Mouse (Mus musculus): ENCODE data around the gene Gal3st2b. TPM values are rescaled to one million over a fixed set of nuclear protein-coding genes. Genes with fewer than 3 reads are reported as not detected.
"Not testable (repeated sequence)": the region's sequence is repeated elsewhere in the genome, so short reads cannot be mapped to it uniquely, and the experiment has no call there.

The Gal3st2b gene
- polyA plus RNA-seq, 1 experiment from 2014 or later = not detected

DNA sequence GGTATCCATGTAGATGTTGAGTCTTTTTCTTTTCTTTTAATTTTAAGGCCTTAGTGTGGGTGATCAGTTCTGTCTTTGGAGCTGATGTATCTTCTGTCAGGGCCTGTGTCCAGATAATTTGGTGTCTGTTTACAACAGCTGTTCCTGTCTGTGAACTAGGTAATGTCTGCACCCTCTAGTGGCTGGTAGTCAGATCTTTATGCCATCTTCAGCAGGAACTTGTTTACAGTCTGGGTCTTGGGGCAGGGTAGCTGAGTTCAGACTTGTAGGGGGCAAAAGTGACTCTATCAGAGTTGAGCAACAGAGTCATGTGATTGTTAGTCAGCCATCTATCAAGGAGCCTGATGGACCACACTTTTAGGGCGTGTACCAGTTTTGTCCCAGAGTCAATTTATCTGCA is 48.4 kb downstream of the Gal3st2b start:
- H3K4me1 ChIP-seq (ENCODE audit: control insufficient read depth, insufficient read depth, low read length); H3K9me3 ChIP-seq (ENCODE audit: control insufficient read depth, low read length); DNase-seq (ENCODE audit: low spot score, missing footprints); H3K9ac ChIP-seq (ENCODE audit: low read length); H3K4me2 ChIP-seq; H3K27ac ChIP-seq (ENCODE audit: low read depth, low read length); H3K36me3 ChIP-seq (ENCODE audit: control insufficient read depth, insufficient read depth, low read length); H3K4me3 ChIP-seq (ENCODE audit: low read depth, low read length); H3K27me3 ChIP-seq (ENCODE audit: control insufficient read depth, insufficient read depth, low read length): not testable (repeated sequence)
- no CpG with 5 or more reads among the region's 1 CpGs for WGBS
- ATAC-seq (ENCODE audit: low FRiP score) = 0 out of 2 replicates have a peak, but pooled peaks have one; percentile 38

DNA sequence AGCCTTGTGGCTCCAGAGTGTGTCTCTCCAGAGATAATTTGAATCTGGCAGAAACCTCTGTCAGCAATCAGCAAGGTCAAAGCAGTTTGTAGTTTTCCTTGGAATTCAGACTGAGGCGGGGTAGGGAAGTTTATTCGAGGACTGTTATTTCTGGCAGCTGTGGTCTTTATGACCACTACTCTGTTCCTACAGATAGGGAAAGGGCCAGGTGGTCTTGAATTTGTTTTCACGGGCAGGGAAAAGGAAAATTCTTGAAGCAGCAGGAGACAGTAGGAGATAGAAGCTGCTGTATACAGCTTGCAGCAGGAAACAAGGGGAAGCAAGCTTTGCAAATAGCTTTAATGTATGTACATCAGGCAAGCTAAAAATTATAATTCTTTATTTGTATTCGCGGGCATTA is 52.3 kb downstream of the Gal3st2b start:
- WGBS = 88% methylated on average over 3 of the region's 5 CpGs
- H3K9me3 ChIP-seq (ENCODE audit: control insufficient read depth, low read length); H3K9ac ChIP-seq (ENCODE audit: low read length); H3K4me2 ChIP-seq; H3K4me3 ChIP-seq (ENCODE audit: low read depth, low read length); ATAC-seq (ENCODE audit: low FRiP score); H3K27me3 ChIP-seq (ENCODE audit: control insufficient read depth, insufficient read depth, low read length); H3K36me3 ChIP-seq (ENCODE audit: control insufficient read depth, insufficient read depth, low read length); H3K4me1 ChIP-seq (ENCODE audit: control insufficient read depth, insufficient read depth, low read length); H3K27ac ChIP-seq (ENCODE audit: low read depth, low read length); DNase-seq (ENCODE audit: low spot score, missing footprints): not testable (repeated sequence)

DNA sequence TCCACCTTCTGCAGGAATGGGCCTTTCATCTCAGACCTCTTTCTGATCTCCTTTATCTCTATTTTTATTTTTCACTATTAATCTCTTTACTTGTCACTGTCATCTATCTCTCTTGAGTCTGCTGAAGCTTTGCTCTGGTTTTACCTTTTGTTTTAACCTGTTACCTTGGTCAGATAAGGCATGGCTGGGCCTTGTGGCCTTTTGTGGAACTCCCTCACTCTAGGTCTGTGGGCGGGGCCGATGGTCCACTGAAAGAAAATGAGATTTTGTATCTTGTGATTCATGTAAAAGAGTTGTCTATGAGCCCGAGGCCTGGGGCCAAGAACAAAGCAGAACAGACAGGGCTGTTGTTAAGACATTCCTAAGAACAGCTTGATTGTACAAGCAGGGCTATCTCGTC is 52.7 kb downstream of the Gal3st2b start:
- WGBS = no CpG with 5 or more reads among the region's 4 CpGs
- H3K36me3 ChIP-seq (ENCODE audit: control insufficient read depth, insufficient read depth, low read length); H3K27me3 ChIP-seq (ENCODE audit: control insufficient read depth, insufficient read depth, low read length); H3K9ac ChIP-seq (ENCODE audit: low read length); ATAC-seq (ENCODE audit: low FRiP score); H3K27ac ChIP-seq (ENCODE audit: low read depth, low read length); H3K9me3 ChIP-seq (ENCODE audit: control insufficient read depth, low read length); H3K4me2 ChIP-seq; H3K4me3 ChIP-seq (ENCODE audit: low read depth, low read length); DNase-seq (ENCODE audit: low spot score, missing footprints); H3K4me1 ChIP-seq (ENCODE audit: control insufficient read depth, insufficient read depth, low read length): not testable (repeated sequence)

DNA sequence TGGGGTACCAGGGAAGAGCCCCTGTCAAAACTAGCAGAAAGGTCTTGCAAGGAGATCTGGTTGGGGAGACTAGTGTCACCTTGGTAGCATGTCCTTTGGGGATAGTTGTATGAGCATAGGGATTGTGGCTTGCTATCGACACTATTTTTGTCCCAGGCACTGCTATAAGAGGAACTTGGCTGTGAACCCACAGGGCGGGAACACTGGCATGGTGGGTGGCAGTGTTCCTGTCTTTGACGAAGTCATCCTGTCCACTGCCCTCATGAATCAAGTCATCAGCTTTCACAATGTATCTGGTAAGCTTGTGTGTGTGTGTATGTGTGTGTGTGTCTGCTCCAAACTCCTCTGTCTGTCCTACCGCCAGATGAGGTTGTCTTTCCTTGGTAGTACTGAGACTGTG is 57.7 kb downstream of the Gal3st2b start:
- H3K27me3 ChIP-seq (ENCODE audit: control insufficient read depth, insufficient read depth, low read length); H3K4me1 ChIP-seq (ENCODE audit: control insufficient read depth, insufficient read depth, low read length); DNase-seq (ENCODE audit: low spot score, missing footprints); H3K36me3 ChIP-seq (ENCODE audit: control insufficient read depth, insufficient read depth, low read length); H3K4me3 ChIP-seq (ENCODE audit: low read depth, low read length); ATAC-seq (ENCODE audit: low FRiP score); H3K27ac ChIP-seq (ENCODE audit: low read depth, low read length); H3K4me2 ChIP-seq; H3K9ac ChIP-seq (ENCODE audit: low read length); H3K9me3 ChIP-seq (ENCODE audit: control insufficient read depth, low read length): not testable (repeated sequence)
- no CpG with 5 or more reads among the region's 4 CpGs for WGBS

DNA sequence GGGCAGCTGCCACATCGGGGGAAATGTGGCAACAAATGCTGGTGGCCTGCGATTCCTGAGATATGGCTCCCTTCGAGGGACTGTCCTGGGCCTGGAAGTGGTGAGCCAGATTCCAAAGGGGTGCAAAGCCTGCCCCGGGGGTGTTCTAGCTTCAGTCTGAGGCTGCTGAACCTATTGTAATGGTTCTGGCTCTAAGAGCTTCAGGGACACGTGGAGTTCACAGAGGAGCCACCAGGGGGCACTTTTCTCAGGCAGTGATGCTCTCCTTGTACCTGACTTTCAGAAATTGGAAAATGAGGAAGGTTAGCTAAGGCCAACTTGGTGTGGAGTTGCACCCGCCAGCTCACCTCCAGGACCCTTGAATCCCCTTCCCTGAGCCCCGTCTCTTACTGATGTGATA is 60.2 kb downstream of the Gal3st2b start:
- not testable (repeated sequence) for ATAC-seq (ENCODE audit: low FRiP score); H3K9ac ChIP-seq (ENCODE audit: low read length); H3K27ac ChIP-seq (ENCODE audit: low read depth, low read length); H3K4me2 ChIP-seq; H3K36me3 ChIP-seq (ENCODE audit: control insufficient read depth, insufficient read depth, low read length); H3K4me3 ChIP-seq (ENCODE audit: low read depth, low read length); H3K4me1 ChIP-seq (ENCODE audit: control insufficient read depth, insufficient read depth, low read length); H3K9me3 ChIP-seq (ENCODE audit: control insufficient read depth, low read length); H3K27me3 ChIP-seq (ENCODE audit: control insufficient read depth, insufficient read depth, low read length); DNase-seq (ENCODE audit: low spot score, missing footprints)
- WGBS = no CpG with 5 or more reads among the region's 7 CpGs

DNA sequence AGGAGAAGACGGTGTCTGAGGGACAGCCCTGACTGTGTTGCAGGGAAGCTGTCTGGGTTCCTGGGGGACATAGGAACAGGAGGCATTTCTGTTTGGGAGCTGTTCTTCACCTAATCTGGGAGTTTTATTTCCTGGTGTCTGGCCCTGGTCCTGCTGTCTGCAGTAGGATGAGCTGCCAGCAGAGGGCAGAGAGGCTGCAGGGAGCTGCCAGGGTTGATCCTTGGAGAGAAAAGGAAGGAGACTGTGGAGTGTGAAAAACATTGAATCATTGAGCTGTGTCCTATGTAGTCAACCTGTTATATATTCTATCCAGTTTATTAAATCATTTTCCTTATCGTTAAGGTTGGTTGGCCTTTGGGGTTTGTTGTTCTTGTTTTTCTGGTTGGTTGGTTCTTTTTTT is 62.8 kb downstream of the Gal3st2b start:
- not testable (repeated sequence) for H3K27ac ChIP-seq (ENCODE audit: low read depth, low read length); ATAC-seq (ENCODE audit: low FRiP score); H3K9me3 ChIP-seq (ENCODE audit: control insufficient read depth, low read length); DNase-seq (ENCODE audit: low spot score, missing footprints); H3K27me3 ChIP-seq (ENCODE audit: control insufficient read depth, insufficient read depth, low read length); H3K9ac ChIP-seq (ENCODE audit: low read length); H3K4me3 ChIP-seq (ENCODE audit: low read depth, low read length); H3K4me1 ChIP-seq (ENCODE audit: control insufficient read depth, insufficient read depth, low read length); H3K4me2 ChIP-seq; H3K36me3 ChIP-seq (ENCODE audit: control insufficient read depth, insufficient read depth, low read length)
- WGBS = no CpG with 5 or more reads among the region's 2 CpGs

DNA sequence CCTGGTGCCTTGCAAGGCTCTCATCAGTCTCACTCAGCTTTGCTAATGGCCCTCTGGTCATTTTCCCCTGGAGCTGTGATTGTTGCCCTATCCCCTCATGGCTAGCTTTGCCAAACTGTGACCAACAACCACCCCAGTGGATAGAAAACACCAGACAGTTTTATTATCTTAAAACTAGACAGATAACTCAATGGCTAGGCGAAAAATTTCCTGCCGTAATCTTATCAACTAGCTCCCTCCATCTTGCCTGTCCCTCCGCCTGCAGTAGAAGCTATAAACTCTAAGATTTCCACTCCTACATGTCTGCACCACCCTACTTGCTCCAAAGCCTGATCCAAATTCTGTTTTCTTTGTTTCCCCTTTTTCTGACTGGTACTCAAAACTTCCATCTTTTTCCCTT is 68.1 kb downstream of the Gal3st2b start:
- no peaks in the 10 kb centered on the region for H3K27me3 ChIP-seq (ENCODE audit: control insufficient read depth, insufficient read depth, low read length)
- no peak overlapping the region for H3K4me3 ChIP-seq (ENCODE audit: low read depth, low read length)
- H3K4me2 ChIP-seq = no peak overlapping the region
- no peaks in the 10 kb centered on the region for H3K4me1 ChIP-seq (ENCODE audit: control insufficient read depth, insufficient read depth, low read length)
- ATAC-seq (ENCODE audit: low FRiP score) (no peak), DNase-seq (ENCODE audit: low spot score, missing footprints) (no peak)
- no peaks in the 10 kb centered on the region for H3K36me3 ChIP-seq (ENCODE audit: control insufficient read depth, insufficient read depth, low read length)
- WGBS = 96% methylated on average over 3 of the region's 3 CpGs
- no peaks in the 10 kb centered on the region for H3K9me3 ChIP-seq (ENCODE audit: control insufficient read depth, low read length)
- no peak overlapping the region for H3K9ac ChIP-seq (ENCODE audit: low read length)
- no peak overlapping the region for H3K27ac ChIP-seq (ENCODE audit: low read depth, low read length)

DNA sequence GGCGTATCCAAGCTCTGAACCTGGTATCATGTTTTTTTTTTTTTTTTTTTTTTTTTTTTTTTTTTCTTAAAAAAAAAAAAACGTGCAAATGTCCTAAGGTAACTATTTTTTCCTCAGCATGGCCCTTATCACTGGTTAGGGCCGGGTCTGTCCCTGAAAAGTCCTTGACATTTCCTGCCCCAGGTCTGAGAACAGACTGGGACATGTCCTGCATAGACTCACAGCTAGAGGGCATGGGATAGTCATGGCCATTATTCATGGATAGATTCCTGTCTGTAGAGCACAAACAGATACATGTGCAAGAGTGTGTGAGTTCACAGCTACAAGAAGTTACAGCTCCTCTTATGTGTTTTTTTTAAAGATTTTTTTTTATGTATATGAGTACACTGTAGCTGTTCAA is 70.7 kb downstream of the Gal3st2b start:
- H3K9me3 ChIP-seq (ENCODE audit: control insufficient read depth, low read length) = no peaks in the 10 kb centered on the region
- no peak overlapping the region for H3K4me2 ChIP-seq
- ATAC-seq (ENCODE audit: low FRiP score) (no peak), DNase-seq (ENCODE audit: low spot score, missing footprints) (no peak)
- no peaks in the 10 kb centered on the region for H3K27me3 ChIP-seq (ENCODE audit: control insufficient read depth, insufficient read depth, low read length)
- no peaks in the 10 kb centered on the region for H3K4me1 ChIP-seq (ENCODE audit: control insufficient read depth, insufficient read depth, low read length)
- WGBS = 70% methylated on average over 3 of the region's 3 CpGs
- H3K36me3 ChIP-seq (ENCODE audit: control insufficient read depth, insufficient read depth, low read length) = no peaks in the 10 kb centered on the region
- no peak overlapping the region for H3K27ac ChIP-seq (ENCODE audit: low read depth, low read length)
- no peak overlapping the region for H3K9ac ChIP-seq (ENCODE audit: low read length)
- H3K4me3 ChIP-seq (ENCODE audit: low read depth, low read length) = no peak overlapping the region

DNA sequence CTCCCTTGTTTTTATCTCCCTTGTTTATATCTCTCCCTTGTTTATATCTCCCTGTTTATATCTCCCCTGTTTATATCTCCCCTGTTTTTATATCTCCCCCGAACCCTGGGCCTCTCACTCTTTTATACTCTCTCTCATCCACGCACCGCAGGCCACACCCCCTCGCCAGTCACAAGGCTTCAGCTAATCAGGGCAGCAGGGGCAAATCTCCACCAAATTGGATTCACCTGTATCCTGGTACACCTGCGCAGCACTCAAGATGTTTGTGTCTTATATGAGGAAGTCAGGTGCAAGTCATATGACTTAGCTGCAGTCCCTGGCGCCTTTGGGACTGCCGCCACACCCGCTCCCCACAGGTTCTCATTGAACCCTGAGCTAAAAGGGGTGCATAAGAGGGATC is 72.1 kb downstream of the Gal3st2b start, which contains the start of gene Gal3st2c:
Gene Gal3st2c (plus strand): TSS at position 301 of the 400 bp plus-strand sequence.
- H3K4me1 ChIP-seq (ENCODE audit: control insufficient read depth, insufficient read depth, low read length); H3K9me3 ChIP-seq (ENCODE audit: control insufficient read depth, low read length); H3K36me3 ChIP-seq (ENCODE audit: control insufficient read depth, insufficient read depth, low read length); H3K9ac ChIP-seq (ENCODE audit: low read length); H3K27ac ChIP-seq (ENCODE audit: low read depth, low read length); H3K27me3 ChIP-seq (ENCODE audit: control insufficient read depth, insufficient read depth, low read length); DNase-seq (ENCODE audit: low spot score, missing footprints); ATAC-seq (ENCODE audit: low FRiP score); H3K4me3 ChIP-seq (ENCODE audit: low read depth, low read length); H3K4me2 ChIP-seq: not testable (repeated sequence)
- WGBS = 89% methylated on average over 7 of the region's 8 CpGs

DNA sequence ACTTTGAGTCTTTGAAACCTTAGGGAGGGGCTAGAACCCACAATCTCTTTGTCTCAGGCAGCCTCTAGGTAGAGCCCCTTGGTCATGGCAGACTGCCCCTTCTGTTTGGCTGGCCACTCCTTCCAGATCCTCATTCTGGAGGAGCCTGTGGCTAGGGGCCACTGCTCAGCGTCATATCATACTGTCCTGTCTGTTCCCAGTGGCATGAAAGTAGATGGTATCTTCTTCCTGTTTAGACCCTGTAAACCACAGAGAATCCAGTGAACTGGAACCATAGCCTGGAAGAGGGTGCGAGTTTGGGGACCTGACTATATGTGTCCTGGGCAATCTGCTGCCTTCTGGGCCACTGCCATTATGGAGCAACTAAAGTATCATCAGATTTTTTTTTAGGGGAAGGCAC is 73.0 kb downstream of the Gal3st2b start:
- 70% methylated on average over 2 of the region's 2 CpGs for WGBS
- H3K9me3 ChIP-seq (ENCODE audit: control insufficient read depth, low read length); ATAC-seq (ENCODE audit: low FRiP score); H3K36me3 ChIP-seq (ENCODE audit: control insufficient read depth, insufficient read depth, low read length); H3K27ac ChIP-seq (ENCODE audit: low read depth, low read length); H3K4me3 ChIP-seq (ENCODE audit: low read depth, low read length); H3K4me1 ChIP-seq (ENCODE audit: control insufficient read depth, insufficient read depth, low read length); DNase-seq (ENCODE audit: low spot score, missing footprints); H3K27me3 ChIP-seq (ENCODE audit: control insufficient read depth, insufficient read depth, low read length); H3K9ac ChIP-seq (ENCODE audit: low read length); H3K4me2 ChIP-seq: not testable (repeated sequence)

All from midbrain, embryonic 11.5 days (tissue).